Mouse (Mus musculus) stomach, embryonic 15.5 days (tissue): ENCODE measurements around the gene Gm6993. TPM values are rescaled to one million over a fixed set of nuclear protein-coding genes. Genes with fewer than 3 reads are reported as not detected.
A peak's percentile ranks its signal among the peaks of the same experiment; 100 is the strongest.

Experiments
- ATAC-seq: fragments of 200-750 bp; cut with Nextera tagmentation; 2 replicates; pipeline ENCODE4 v1.8.0; 2017; ENCODE audit warnings: low read depth, moderate number of reproducible peaks, moderate TSS enrichment; ENCODE audit not compliant: insufficient read depth, low FRiP score
- H3K27ac ChIP-seq: fragments of 300-500 bp; sonication (generic); 2 replicates; pipeline ENCODE4 v1.5.1; 2015; ENCODE audit warnings: mild to moderate bottlenecking, inconsistent platforms
- H3K27me3 ChIP-seq: fragments of 300-500 bp; sonication (generic); replicated peaks from 2 replicates; pipeline ENCODE4 v1.6.1; 2015; ENCODE audit warnings: inconsistent platforms
- H3K36me3 ChIP-seq: fragments of 300-500 bp; sonication (generic); 2 replicates; pipeline ENCODE4 v1.6.1; 2015; ENCODE audit warnings: inconsistent platforms
- H3K4me1 ChIP-seq: fragments of 300-500 bp; sonication (generic); 2 replicates; pipeline ENCODE4 v1.6.1; 2015; ENCODE audit warnings: inconsistent platforms
- H3K4me2 ChIP-seq: fragments of 300-500 bp; sonication (generic); 2 replicates; pipeline ENCODE4 v1.6.1; 2015; ENCODE audit warnings: mild to moderate bottlenecking, inconsistent platforms
- H3K4me3 ChIP-seq: fragments of 300-500 bp; sonication (generic); replicated peaks from 2 replicates; pipeline ENCODE4 v1.5.1; 2015; ENCODE audit warnings: inconsistent platforms
- H3K9ac ChIP-seq: fragments of 300-500 bp; sonication (generic); 2 replicates; pipeline ENCODE4 v1.6.1; 2015; ENCODE audit warnings: inconsistent platforms
- H3K9me3 ChIP-seq: fragments of 300-500 bp; sonication (generic); 2 replicates; pipeline ENCODE4 v1.6.1; 2016; ENCODE audit warnings: inconsistent platforms
- WGBS: fragments of 180-500 bp; shearing (Covaris S2); methylation state at CpG from one replicate; pipeline ENCODE4 v1.1.7; 2015; 5-methylcytosine and 5-hydroxymethylcytosine counted together
- polyA plus RNA-seq: library from polyadenylated mRNA; unstranded; fragments of >200 nt; fragmentation: Nextera tagmentation; extraction: Ambion mirVana; gene quantifications from 2 replicates; pipeline ENCODE4 v1.2.1, GENCODE M21; 2015

Gm6993 gene
- polyA plus RNA-seq, 1 experiment from 2014 or later, result not detected

- 56% methylated on average over 2 of the region's 2 CpGs for WGBS
- H3K9ac ChIP-seq, result no peak overlapping the region
- no peak overlapping the region for H3K4me2 ChIP-seq
- H3K27ac ChIP-seq, result no peak overlapping the region
- H3K36me3 ChIP-seq, result no peaks in the 10 kb centered on the region
- H3K9me3 ChIP-seq, result no peaks in the 10 kb centered on the region
- no peaks in the 10 kb centered on the region for H3K27me3 ChIP-seq
- H3K4me1 ChIP-seq, result 0 out of 2 replicates have a peak, but pooled peaks cover 7% of the 10 kb centered on the region
- no peak overlapping the region for H3K4me3 ChIP-seq
- ATAC-seq, result no peak
Observed at GRCm38 (mm10) chr12:31244001-31244400, 3.4 kb downstream of the Gm6993 start.

- H3K4me3 ChIP-seq, result no peak overlapping the region
- H3K27me3 ChIP-seq, result no peaks in the 10 kb centered on the region
- no peaks in the 10 kb centered on the region for H3K9me3 ChIP-seq
- no peak for ATAC-seq
- no peaks in the 10 kb centered on the region for H3K36me3 ChIP-seq
- 84% methylated on average over 3 of the region's 3 CpGs for WGBS
- 0 out of 2 replicates have a peak, but pooled peaks cover 8% of the 10 kb centered on the region for H3K4me1 ChIP-seq
- no peak overlapping the region for H3K27ac ChIP-seq
- H3K4me2 ChIP-seq, result no peak overlapping the region
- no peak overlapping the region for H3K9ac ChIP-seq
Observed at GRCm38 (mm10) chr12:31244691-31245090, 4.1 kb downstream of the Gm6993 start.

DNA sequence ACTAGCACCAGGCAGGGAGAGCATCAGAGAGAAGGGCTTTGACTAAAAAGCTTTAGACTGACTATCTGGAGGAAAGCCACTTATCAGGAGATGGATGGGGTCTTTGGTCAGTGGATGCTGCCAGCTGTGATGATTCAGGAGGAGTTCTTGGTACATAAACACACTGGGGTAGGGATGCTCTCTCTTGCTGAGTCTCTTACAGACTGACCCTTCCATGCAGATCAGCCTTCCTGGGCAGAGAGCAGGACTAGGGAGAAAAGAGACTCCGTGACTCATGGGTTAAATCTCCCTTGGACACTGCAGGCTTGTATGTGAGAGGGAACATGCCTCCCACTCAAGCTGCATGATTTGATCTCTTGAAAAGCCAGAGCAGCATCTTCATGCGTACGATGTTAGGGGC lies 5.6 kb downstream of the Gm6993 start:
- Histone ChIP-seq H3K27ac (peak overlapping the region; percentile 32), H3K9me3 (no peaks in the 10 kb centered on the region), H3K36me3 (no peaks in the 10 kb centered on the region), H3K27me3 (no peaks in the 10 kb centered on the region), H3K4me1 (0 out of 2 replicates have a peak, but pooled peaks cover 8% of the 10 kb centered on the region), H3K9ac (no peak overlapping the region), H3K4me2 (no peak overlapping the region), H3K4me3 (no peak overlapping the region)
- no peak for ATAC-seq
- 49% methylated on average over 3 of the region's 3 CpGs for WGBS

DNA sequence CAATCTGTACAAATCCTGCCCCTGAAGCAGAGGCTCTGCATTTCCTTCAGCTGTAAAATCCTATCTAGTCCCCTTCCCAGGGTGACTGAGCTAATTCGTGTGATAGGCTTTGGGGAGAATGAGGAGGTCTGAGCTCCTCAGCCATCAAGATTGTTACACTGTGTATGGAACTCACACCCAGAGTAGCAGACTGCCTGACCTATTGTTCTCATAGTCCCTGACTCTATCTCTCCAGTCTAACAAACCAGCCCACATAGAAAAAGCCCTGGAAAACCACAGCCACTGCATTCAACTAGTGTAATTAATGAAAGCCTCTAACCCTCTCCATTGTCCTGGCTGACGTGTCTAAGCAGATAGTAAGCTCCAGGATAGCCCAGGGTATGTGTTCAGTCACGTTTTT lies 6.0 kb downstream of the Gm6993 start:
- no peak overlapping the region for H3K4me2 ChIP-seq
- 0 out of 2 replicates have a peak, but pooled peaks cover 8% of the 10 kb centered on the region for H3K4me1 ChIP-seq
- no peak overlapping the region for H3K4me3 ChIP-seq
- no peak overlapping the region for H3K9ac ChIP-seq
- WGBS, result 49% methylated on average over 3 of the region's 3 CpGs
- no peaks in the 10 kb centered on the region for H3K9me3 ChIP-seq
- H3K36me3 ChIP-seq, result no peaks in the 10 kb centered on the region
- H3K27ac ChIP-seq, result peak overlapping the region; percentile 32
- no peaks in the 10 kb centered on the region for H3K27me3 ChIP-seq
- ATAC-seq, result no peak

GRCm38 (mm10) chr12:31248165-31248564 lies 7.6 kb downstream of the Gm6993 start:
- H3K4me1 ChIP-seq, result peaks cover 13% of the 10 kb centered on the region; the same call in 1 of the 2 replicates
- H3K9ac ChIP-seq, result no peak overlapping the region
- no peaks in the 10 kb centered on the region for H3K9me3 ChIP-seq
- H3K36me3 ChIP-seq, result no peaks in the 10 kb centered on the region
- H3K27ac ChIP-seq, result no peak overlapping the region
- no peak overlapping the region for H3K4me3 ChIP-seq
- no peak for ATAC-seq
- 33% methylated on average over 3 of the region's 3 CpGs for WGBS
- no peaks in the 10 kb centered on the region for H3K27me3 ChIP-seq
- no peak overlapping the region for H3K4me2 ChIP-seq

DNA sequence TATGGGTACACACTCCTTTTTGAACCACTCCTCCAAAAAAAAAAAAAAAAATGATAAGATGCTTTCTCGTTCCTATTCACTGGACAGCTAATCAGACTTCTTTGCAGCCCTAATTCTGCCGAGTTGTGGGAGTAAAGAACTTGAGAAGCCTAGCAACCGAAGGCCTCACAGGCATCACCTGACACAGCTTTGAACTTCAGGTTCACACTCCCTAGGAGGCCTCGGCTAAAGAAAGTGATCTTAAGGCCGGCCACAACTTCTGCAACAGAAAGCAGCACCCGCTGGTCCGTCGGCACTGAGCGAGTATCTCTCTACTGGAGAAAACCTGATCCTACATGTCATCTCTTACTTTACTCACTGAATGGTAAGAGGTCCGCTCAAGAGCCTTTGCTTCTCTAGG lies 8.1 kb downstream of the Gm6993 start:
- Histone ChIP-seq H3K36me3 (no peaks in the 10 kb centered on the region), H3K4me2 (no peak overlapping the region), H3K4me3 (no peak overlapping the region), H3K4me1 (peaks cover 13% of the 10 kb centered on the region; the same call in 1 of the 2 replicates), H3K9ac (no peak overlapping the region), H3K27ac (no peak overlapping the region), H3K27me3 (no peaks in the 10 kb centered on the region), H3K9me3 (no peaks in the 10 kb centered on the region)
- WGBS, result 46% methylated on average over 10 of the region's 10 CpGs
- no peak for ATAC-seq

GRCm38 (mm10) chr12:31252259-31252658 lies 11.7 kb downstream of the Gm6993 start:
- 19% methylated on average over 4 of the region's 4 CpGs for WGBS
- ATAC-seq, result no peak
- Histone ChIP-seq H3K9me3 (no peaks in the 10 kb centered on the region), H3K4me3 (no peak overlapping the region), H3K4me1 (peaks cover 15% of the 10 kb centered on the region; the same call in 1 of the 2 replicates), H3K4me2 (no peak overlapping the region), H3K27me3 (no peaks in the 10 kb centered on the region), H3K36me3 (no peaks in the 10 kb centered on the region), H3K9ac (no peak overlapping the region), H3K27ac (peak overlapping the region; percentile 69)

DNA sequence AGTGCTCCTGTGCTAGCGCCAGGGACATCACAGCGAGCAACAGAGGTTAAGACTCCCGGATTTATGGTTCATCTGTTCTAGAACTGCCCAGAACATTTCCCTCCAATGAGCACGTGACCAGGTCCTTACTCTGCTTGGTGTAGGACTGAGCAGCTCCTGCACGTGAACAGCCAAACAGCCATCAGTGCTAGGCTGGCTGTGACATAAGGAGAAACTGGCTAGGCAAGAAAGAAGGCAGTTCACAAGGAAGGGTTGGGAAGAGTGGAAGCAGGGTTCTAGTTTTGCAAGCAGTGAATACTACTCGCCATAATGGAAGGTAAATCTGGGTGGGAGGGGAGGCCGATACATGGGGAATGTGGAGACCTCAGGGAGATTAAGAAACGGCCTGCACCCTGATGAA lies 14.4 kb downstream of the Gm6993 start:
- ATAC-seq, result no peak
- H3K4me1 ChIP-seq, result peaks cover 9% of the 10 kb centered on the region; the same call in 1 of the 2 replicates
- no peaks in the 10 kb centered on the region for H3K27me3 ChIP-seq
- no peak overlapping the region for H3K4me2 ChIP-seq
- no peak overlapping the region for H3K9ac ChIP-seq
- WGBS, result 63% methylated on average over 8 of the region's 8 CpGs
- no peaks in the 10 kb centered on the region for H3K36me3 ChIP-seq
- H3K4me3 ChIP-seq, result no peak overlapping the region
- peak overlapping the region; percentile 50; the same call in 1 of the 2 replicates for H3K27ac ChIP-seq
- no peaks in the 10 kb centered on the region for H3K9me3 ChIP-seq

- H3K9me3 ChIP-seq, result no peaks in the 10 kb centered on the region
- peak; percentile 93 for ATAC-seq
- H3K4me2 ChIP-seq, result no peak overlapping the region
- peak overlapping the region; percentile 90 for H3K27ac ChIP-seq
- no peaks in the 10 kb centered on the region for H3K27me3 ChIP-seq
- peaks cover 9% of the 10 kb centered on the region; the same call in 1 of the 2 replicates for H3K4me1 ChIP-seq
- no peak overlapping the region for H3K9ac ChIP-seq
- H3K36me3 ChIP-seq, result no peaks in the 10 kb centered on the region
- no peak overlapping the region for H3K4me3 ChIP-seq
- 60% methylated on average over 9 of the region's 9 CpGs for WGBS
Observed at GRCm38 (mm10) chr12:31256121-31256903, 15.7 kb downstream of the Gm6993 start.

DNA sequence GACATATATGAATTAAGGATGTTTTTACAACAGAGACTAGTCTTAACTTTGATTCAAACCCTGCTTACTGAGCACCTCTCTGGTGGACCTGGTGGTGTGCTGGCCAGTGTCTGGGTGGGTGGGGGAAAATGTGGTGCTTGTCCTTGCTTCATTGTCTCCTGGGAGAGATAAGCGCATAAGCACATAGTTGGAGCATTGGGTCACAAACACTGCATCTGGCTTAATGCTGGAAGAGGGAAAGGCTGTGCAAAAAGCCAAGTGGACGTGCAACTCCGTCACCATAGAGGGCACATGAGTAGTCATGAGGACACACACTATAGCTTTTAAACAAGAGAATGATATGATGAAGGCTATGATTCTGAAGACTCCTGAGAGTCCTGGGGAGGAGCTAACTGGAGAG lies 21.3 kb downstream of the Gm6993 start:
- WGBS, result 76% methylated on average over 3 of the region's 3 CpGs
- Histone ChIP-seq H3K4me2 (no peak overlapping the region), H3K9me3 (no peaks in the 10 kb centered on the region), H3K27me3 (no peaks in the 10 kb centered on the region), H3K9ac (no peak overlapping the region), H3K36me3 (no peaks in the 10 kb centered on the region), H3K4me1 (0 out of 2 replicates have a peak, but pooled peaks cover 2% of the 10 kb centered on the region), H3K4me3 (no peak overlapping the region), H3K27ac (no peak overlapping the region)
- ATAC-seq, result no peak

GRCm38 (mm10) chr12:31263921-31264320 lies 23.4 kb downstream of the Gm6993 start:
- 0 out of 2 replicates have a peak overlapping the region, but pooled peaks have one; percentile 69 for H3K4me3 ChIP-seq
- no peaks in the 10 kb centered on the region for H3K27me3 ChIP-seq
- peaks cover 8% of the 10 kb centered on the region; the same call in 1 of the 2 replicates for H3K4me1 ChIP-seq
- no peaks in the 10 kb centered on the region for H3K9me3 ChIP-seq
- H3K4me2 ChIP-seq, result peak overlapping the region; percentile 80; the same call in 1 of the 2 replicates
- no peak for ATAC-seq
- 43% methylated on average over 7 of the region's 7 CpGs for WGBS
- H3K27ac ChIP-seq, result no peak overlapping the region
- no peaks in the 10 kb centered on the region for H3K36me3 ChIP-seq
- H3K9ac ChIP-seq, result no peak overlapping the region

- H3K9ac ChIP-seq, result peak within 1 kb of the TSS; percentile 65
- peak within 1 kb of the TSS; percentile 92 for H3K27ac ChIP-seq
- peaks cover 4% of the 10 kb centered on the region; the same call in 1 of the 2 replicates for H3K36me3 ChIP-seq
- H3K27me3 ChIP-seq, result no peaks in the 10 kb centered on the region
- no peaks in the 10 kb centered on the region for H3K9me3 ChIP-seq
- under 1% methylated on average over 39 of the region's 39 CpGs for WGBS
- peak within 1 kb of the TSS; percentile 80 for H3K4me2 ChIP-seq
- peak within 1 kb of the TSS; percentile 69 for H3K4me3 ChIP-seq
- peak; percentile 76 for ATAC-seq
- peaks cover 15% of the 10 kb centered on the region for H3K4me1 ChIP-seq
Observed at GRCm38 (mm10) chr12:31265005-31265721, 24.6 kb downstream of the Gm6993 start, which contains the start of gene Lamb1. TSS of gene Lamb1 (plus strand) at chr12:31265234.
